Mouse (Mus musculus): ENCODE results near the gene Fmo2. TPM values are rescaled to one million over a fixed set of nuclear protein-coding genes. Genes with fewer than 3 reads are reported as not detected.

The Fmo2 gene
- polyA plus RNA-seq, 1 experiment, result not detected

DNA sequence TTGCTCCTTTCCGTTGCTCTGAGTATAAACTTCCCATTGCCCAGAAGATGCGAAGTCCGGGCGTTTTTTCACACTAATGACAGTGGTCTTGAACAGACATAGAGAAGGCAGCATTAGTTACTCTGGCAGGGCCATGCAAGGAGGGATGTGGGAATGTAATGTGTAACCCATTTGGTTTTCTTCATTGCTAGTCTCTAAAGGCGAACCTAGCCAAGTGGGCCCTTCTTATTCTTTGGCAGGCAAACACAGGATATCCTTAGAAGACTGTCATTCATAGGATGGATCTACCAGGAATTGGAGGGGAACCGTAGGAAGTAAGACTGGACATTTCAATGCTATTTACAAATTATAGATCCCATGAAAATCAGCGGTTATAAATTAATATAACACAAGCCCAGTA, 10.9 kb downstream of the Fmo2 start:
- H3K79me2 ChIP-seq (ENCODE audit: control insufficient read depth, insufficient read depth), result no peaks in the 10 kb centered on the region
- H3K36me3 ChIP-seq (ENCODE audit: control insufficient read depth, insufficient read depth), result no peaks in the 10 kb centered on the region
- H3K27me3 ChIP-seq (ENCODE audit: control insufficient read depth, insufficient read depth, insufficient read length), result no peaks in the 10 kb centered on the region
- H3ac ChIP-seq (ENCODE audit: control insufficient read depth, insufficient read length, low read depth), result no peak overlapping the region
- TF ChIP-seq CTCF (IDR thresholded peaks at IDR 0.05; ENCODE audit: control insufficient read depth, insufficient read depth, insufficient read length) (no peak), USF1 (IDR thresholded peaks at IDR 0.05; ENCODE audit: low read depth) (no peak), MAX (IDR thresholded peaks at IDR 0.05) (no peak), MYOG (IDR thresholded peaks at IDR 0.05; ENCODE audit: control insufficient read depth, extremely low read depth, insufficient read length) (no peak)
- no peak overlapping the region for H3K4me3 ChIP-seq (ENCODE audit: insufficient read depth, poor library complexity, severe bottlenecking)
- H3K79me3 ChIP-seq (ENCODE audit: low read depth), result no peaks in the 10 kb centered on the region

DNA sequence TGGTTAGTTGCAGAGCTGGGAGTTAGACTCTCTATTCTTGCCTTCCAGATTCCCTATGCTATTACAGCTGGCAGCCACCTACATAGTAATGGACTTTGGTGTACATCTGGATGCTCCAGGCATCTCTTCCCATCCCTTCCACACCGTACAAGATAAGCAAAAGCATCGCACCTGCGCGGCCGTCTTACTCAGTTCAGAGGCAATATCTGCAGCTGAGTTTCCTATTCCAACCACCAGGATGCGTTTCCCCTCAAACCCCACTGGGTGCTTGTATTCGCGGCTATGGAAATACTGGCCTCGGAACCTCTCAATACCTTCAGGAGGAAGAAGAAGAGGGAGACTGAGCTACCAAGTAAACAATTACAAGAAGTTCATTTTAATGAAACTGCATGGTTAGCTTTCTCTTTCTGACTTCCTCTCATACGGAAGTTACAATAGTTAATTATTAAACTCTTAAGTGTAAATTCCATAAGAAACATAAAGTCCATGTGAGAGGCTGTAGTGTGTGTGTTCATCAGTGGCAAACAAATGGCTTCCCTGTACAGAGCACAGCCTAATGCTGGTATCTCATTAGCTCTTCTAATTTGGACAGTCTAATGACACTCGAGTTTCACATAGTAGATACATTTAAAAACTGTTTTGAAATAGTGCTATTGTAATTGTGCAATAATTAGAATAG, 12.2 kb downstream of the Fmo2 start:
- Histone ChIP-seq H3K27me3 (ENCODE audit: control insufficient read depth, insufficient read depth, insufficient read length) (no peaks in the 10 kb centered on the region), H3K4me3 (ENCODE audit: insufficient read depth, poor library complexity, severe bottlenecking) (no peak overlapping the region), H3ac (ENCODE audit: control insufficient read depth, insufficient read length, low read depth) (no peak overlapping the region), H3K79me3 (ENCODE audit: low read depth) (no peaks in the 10 kb centered on the region), H3K36me3 (ENCODE audit: control insufficient read depth, insufficient read depth) (no peaks in the 10 kb centered on the region), H3K79me2 (ENCODE audit: control insufficient read depth, insufficient read depth) (no peaks in the 10 kb centered on the region)
- TF ChIP-seq CEBPB (IDR thresholded peaks at IDR 0.05; ENCODE audit: low read depth) (no peak), USF1 (IDR thresholded peaks at IDR 0.05; ENCODE audit: low read depth) (no peak), MAX (IDR thresholded peaks at IDR 0.05) (no peak), CTCF (IDR thresholded peaks at IDR 0.05; ENCODE audit: control insufficient read depth, insufficient read depth, insufficient read length) (no peak), MYOG (IDR thresholded peaks at IDR 0.05; ENCODE audit: control insufficient read depth, extremely low read depth, insufficient read length) (no peak), FOSL1 (IDR thresholded peaks at IDR 0.05; ENCODE audit: insufficient read depth, low read length, poor library complexity, severe bottlenecking) (no peak), MYOD1 (IDR thresholded peaks at IDR 0.05; ENCODE audit: control insufficient read depth, insufficient read length, low read depth) (no peak)

DNA sequence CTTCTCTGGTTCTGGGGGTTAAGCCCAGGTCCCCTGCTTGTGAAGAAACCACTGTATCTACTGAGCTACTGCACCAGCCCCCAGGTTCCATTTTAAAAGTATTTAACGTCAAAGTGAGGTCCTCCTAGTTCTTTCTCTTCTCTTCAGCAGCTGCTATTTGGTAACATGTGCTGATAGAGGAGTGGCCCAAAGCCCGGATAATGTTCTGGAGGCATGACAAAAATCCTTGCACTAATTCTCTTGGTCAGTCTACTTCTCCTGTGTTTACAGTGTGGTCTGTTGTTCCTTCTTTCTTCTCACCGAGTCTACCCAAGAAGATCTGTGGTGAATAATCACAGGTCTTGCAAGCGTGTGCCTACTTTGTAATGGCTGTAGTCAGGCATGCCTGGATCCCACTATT, 15.8 kb downstream of the Fmo2 start:
- H3K4me3 ChIP-seq (ENCODE audit: insufficient read depth, poor library complexity, severe bottlenecking), result no peak overlapping the region
- no peak for TF ChIP-seq CTCF (IDR thresholded peaks at IDR 0.05; ENCODE audit: control insufficient read depth, insufficient read depth, insufficient read length)
- H3ac ChIP-seq (ENCODE audit: control insufficient read depth, insufficient read length, low read depth), result no peak overlapping the region
- no peaks in the 10 kb centered on the region for H3K27me3 ChIP-seq (ENCODE audit: control insufficient read depth, insufficient read depth, insufficient read length)
- no peaks in the 10 kb centered on the region for H3K79me2 ChIP-seq (ENCODE audit: control insufficient read depth, insufficient read depth)
- H3K36me3 ChIP-seq (ENCODE audit: control insufficient read depth, insufficient read depth), result no peaks in the 10 kb centered on the region
- no peaks in the 10 kb centered on the region for H3K79me3 ChIP-seq (ENCODE audit: low read depth)

DNA sequence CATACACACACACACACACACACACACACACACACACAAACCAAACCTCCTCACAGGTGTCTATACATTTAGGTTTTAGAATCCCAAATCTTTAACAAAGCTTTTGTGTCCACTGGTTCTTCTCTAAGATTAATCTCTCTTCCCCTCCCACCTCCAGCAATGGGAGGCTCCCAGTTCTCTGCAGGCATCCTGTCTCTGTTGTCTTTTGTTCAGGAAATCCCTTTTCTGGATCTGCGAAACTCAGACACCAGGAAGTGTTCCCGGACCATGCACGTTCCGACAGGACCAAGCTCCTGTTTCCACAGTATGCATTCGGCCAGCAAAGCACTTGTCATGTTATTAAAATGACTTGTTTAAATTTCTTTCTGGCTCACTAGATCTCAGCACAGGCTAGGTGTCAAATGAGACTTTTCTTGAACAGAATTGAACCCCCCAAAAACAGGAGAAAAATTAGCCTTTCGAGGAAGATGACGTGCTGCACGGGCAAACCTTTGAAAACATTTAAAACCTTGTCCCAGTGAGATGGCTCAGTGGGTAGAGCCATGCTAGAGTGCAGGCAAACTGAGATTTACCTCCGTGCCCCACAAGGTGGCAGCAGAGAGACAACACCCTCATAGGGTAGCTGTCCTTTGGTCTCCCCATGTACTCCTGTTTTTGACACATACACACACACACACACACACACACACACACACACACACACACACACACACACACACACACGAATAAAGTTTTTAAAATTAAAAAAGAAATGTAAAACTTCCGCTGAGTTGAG, 18.7 kb downstream of the Fmo2 start:
- H3ac ChIP-seq (ENCODE audit: control insufficient read depth, insufficient read length, low read depth), result no peak overlapping the region
- H3K79me3 ChIP-seq (ENCODE audit: low read depth), result no peaks in the 10 kb centered on the region
- no peak overlapping the region for H3K4me3 ChIP-seq (ENCODE audit: insufficient read depth, poor library complexity, severe bottlenecking)
- no peaks in the 10 kb centered on the region for H3K79me2 ChIP-seq (ENCODE audit: control insufficient read depth, insufficient read depth)
- H3K36me3 ChIP-seq (ENCODE audit: control insufficient read depth, insufficient read depth), result no peaks in the 10 kb centered on the region
- H3K27me3 ChIP-seq (ENCODE audit: control insufficient read depth, insufficient read depth, insufficient read length), result no peaks in the 10 kb centered on the region
- TF ChIP-seq USF1 (IDR thresholded peaks at IDR 0.05; ENCODE audit: low read depth) (no peak), MYOG (IDR thresholded peaks at IDR 0.05; ENCODE audit: control insufficient read depth, extremely low read depth, insufficient read length) (no peak), CTCF (IDR thresholded peaks at IDR 0.05; ENCODE audit: control insufficient read depth, insufficient read depth, insufficient read length) (peak; percentile 64), MAX (IDR thresholded peaks at IDR 0.05) (no peak), CEBPB (IDR thresholded peaks at IDR 0.05; ENCODE audit: low read depth) (no peak)

DNA sequence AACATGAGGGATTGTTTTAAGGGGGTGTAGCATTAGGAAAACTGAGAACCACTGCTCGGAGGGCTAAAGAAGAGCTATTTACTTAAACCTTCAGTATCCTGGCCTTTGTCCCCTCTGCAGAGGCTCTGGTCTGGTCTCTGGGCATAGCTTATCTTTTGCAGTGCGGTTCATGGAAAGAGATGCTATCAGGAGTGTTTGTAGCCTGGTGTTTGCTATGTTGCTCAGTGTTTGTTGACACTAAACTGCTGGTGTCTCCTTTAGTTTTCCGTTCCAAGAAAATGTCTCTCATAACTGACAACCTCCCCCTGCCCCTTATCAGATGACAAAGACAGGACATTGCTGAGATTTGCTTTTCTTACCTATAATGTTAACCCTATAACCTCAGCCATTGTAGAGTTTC, 23.4 kb downstream of the Fmo2 start:
- Histone ChIP-seq H3K27me3 (ENCODE audit: control insufficient read depth, insufficient read depth, insufficient read length) (no peaks in the 10 kb centered on the region), H3K79me2 (ENCODE audit: control insufficient read depth, insufficient read depth) (no peaks in the 10 kb centered on the region), H3K79me3 (ENCODE audit: low read depth) (no peaks in the 10 kb centered on the region), H3K4me3 (ENCODE audit: insufficient read depth, poor library complexity, severe bottlenecking) (no peak overlapping the region), H3K36me3 (ENCODE audit: control insufficient read depth, insufficient read depth) (no peaks in the 10 kb centered on the region), H3ac (ENCODE audit: control insufficient read depth, insufficient read length, low read depth) (no peak overlapping the region)
- no peak for TF ChIP-seq FOSL1 (IDR thresholded peaks at IDR 0.05; ENCODE audit: insufficient read depth, low read length, poor library complexity, severe bottlenecking)
- no peak for TF ChIP-seq CEBPB (IDR thresholded peaks at IDR 0.05; ENCODE audit: low read depth)
- TF ChIP-seq CTCF (IDR thresholded peaks at IDR 0.05; ENCODE audit: control insufficient read depth, insufficient read depth, insufficient read length), result no peak
- no peak for TF ChIP-seq MYOG (IDR thresholded peaks at IDR 0.05; ENCODE audit: control insufficient read depth, extremely low read depth, insufficient read length)
- TF ChIP-seq MYOD1 (IDR thresholded peaks at IDR 0.05; ENCODE audit: control insufficient read depth, insufficient read length, low read depth), result no peak
- TF ChIP-seq USF1 (IDR thresholded peaks at IDR 0.05; ENCODE audit: low read depth), result no peak
- TF ChIP-seq MAX (IDR thresholded peaks at IDR 0.05), result no peak

DNA sequence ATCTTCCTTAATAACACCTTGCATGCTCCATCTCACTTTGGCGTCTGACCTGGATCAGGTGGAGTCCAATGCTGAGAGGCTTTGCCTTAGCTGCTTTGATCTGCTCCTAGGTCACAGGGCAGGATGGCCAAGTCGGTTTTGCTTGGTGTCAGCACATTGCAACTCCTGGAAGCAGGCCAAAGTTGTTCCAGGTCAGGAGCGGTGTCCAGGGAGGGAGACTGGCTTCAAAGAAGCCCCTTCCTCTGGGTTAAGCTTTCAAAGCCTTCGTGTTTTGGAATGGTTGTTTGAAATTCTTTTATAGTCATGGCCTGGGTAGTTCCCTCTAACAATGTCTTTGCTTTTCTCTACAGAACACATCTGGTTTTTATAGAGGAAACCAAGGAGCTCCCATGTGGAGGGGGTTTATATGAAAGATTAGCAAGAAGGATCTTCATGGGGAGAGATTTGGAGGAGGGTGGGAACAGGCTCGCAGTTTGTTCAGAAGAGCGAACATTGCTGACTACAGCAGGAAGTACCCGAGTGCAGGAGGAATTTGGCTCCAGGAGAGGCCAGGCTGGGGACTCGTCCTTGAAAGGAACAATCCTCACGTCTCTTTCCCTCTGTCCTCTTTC, 26.7 kb downstream of the Fmo2 start:
- H3K27me3 ChIP-seq (ENCODE audit: control insufficient read depth, insufficient read depth, insufficient read length), result no peaks in the 10 kb centered on the region
- H3K36me3 ChIP-seq (ENCODE audit: control insufficient read depth, insufficient read depth), result no peaks in the 10 kb centered on the region
- H3K79me3 ChIP-seq (ENCODE audit: low read depth), result no peaks in the 10 kb centered on the region
- no peaks in the 10 kb centered on the region for H3K79me2 ChIP-seq (ENCODE audit: control insufficient read depth, insufficient read depth)
- no peak overlapping the region for H3ac ChIP-seq (ENCODE audit: control insufficient read depth, insufficient read length, low read depth)
- no peak overlapping the region for H3K4me3 ChIP-seq (ENCODE audit: insufficient read depth, poor library complexity, severe bottlenecking)
- TF ChIP-seq USF1 (IDR thresholded peaks at IDR 0.05; ENCODE audit: low read depth) (no peak), MYOD1 (IDR thresholded peaks at IDR 0.05; ENCODE audit: control insufficient read depth, insufficient read length, low read depth) (no peak), FOSL1 (IDR thresholded peaks at IDR 0.05; ENCODE audit: insufficient read depth, low read length, poor library complexity, severe bottlenecking) (no peak), MYOG (IDR thresholded peaks at IDR 0.05; ENCODE audit: control insufficient read depth, extremely low read depth, insufficient read length) (no peak), CTCF (IDR thresholded peaks at IDR 0.05; ENCODE audit: control insufficient read depth, insufficient read depth, insufficient read length) (no peak), CEBPB (IDR thresholded peaks at IDR 0.05; ENCODE audit: low read depth) (no peak), MAX (IDR thresholded peaks at IDR 0.05) (no peak)
